Mouse (Mus musculus): ENCODE measurements around the gene Slc23a2.

The Slc23a2 gene

GRCm38 (mm10) chr2:132047364-132047763, 97.5 kb downstream of the Slc23a2 start:
- DNase-seq (ENCODE audit: low read depth): no peak

GRCm38 (mm10) chr2:132046659-132047058, 98.2 kb downstream of the Slc23a2 start:
- DNase-seq (ENCODE audit: low read depth): no peak

- no peak for DNase-seq (ENCODE audit: low read depth)
These were observed 100.3 kb downstream of the Slc23a2 start for GRCm38 (mm10) chr2:132044320-132045274.

- peak; percentile 93 for DNase-seq (ENCODE audit: low read depth)
These were observed 101.7 kb downstream of the Slc23a2 start for GRCm38 (mm10) chr2:132043101-132043621.

DNA sequence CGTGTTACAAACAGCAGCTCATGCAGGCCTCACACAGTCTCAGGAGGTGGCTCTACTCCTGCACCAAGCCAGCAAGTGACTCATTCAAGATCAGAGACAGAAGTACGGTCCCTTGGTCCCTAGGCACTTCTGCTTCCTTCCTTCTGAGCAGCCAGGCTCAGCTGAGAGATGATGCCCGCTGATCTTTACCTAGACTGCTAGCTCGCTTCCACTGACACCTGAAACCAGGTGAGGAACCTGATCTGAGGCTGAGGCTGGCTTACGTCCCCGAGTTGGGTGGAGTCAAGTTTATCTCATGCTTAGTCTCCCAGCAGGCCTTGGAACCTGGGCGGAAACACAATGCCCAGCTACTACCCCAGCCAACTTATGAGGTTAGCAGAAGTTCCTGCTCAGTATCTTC, 105.0 kb downstream of the Slc23a2 start:
- no peak for DNase-seq (ENCODE audit: low read depth)

- DNase-seq (ENCODE audit: low read depth): no peak
These were observed 108.6 kb downstream of the Slc23a2 start for GRCm38 (mm10) chr2:132036326-132036725.

- no peak for DNase-seq (ENCODE audit: low read depth)
These were observed 109.5 kb downstream of the Slc23a2 start for GRCm38 (mm10) chr2:132035470-132035835.

- DNase-seq (ENCODE audit: low read depth): no peak
These were observed 110.1 kb downstream of the Slc23a2 start for GRCm38 (mm10) chr2:132034590-132035469.

DNA sequence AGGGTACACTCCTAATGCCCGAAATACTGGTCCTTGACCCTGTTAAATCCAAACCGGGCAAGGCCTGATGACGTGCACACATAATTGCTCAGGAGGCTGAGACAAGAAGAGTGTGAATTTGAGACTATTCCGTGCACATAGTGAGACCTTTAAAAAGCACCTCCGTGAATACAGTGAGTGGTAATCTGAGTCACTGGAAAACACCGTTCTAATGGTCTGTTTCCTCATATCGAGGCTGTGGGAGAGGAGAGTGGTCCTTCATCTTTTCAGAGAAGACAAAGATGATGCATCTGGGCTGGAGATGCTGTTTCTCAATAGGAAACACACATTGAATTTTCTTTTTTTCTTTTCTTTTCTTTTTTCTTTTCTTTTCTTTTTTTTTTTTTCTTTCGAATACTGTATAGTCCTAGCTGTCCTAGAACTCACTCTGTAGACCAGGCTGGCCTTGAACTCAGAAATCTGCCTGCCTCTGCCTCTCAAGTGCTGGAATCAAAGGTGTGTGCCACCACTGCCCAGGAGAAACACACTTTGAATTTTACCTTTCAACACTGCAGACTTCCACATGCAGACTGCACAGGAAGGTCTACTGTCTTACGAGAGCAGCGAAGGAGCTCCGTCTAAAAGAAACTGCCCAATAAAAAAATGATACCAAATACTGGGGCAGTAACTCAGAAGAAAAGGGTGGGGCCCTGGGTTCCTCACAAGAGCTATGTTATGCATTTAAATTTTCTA, 113.4 kb downstream of the Slc23a2 start:
- DNase-seq (ENCODE audit: low read depth): no peak

GRCm38 (mm10) chr2:132030418-132031363, 114.2 kb downstream of the Slc23a2 start:
- peak; percentile 61 for DNase-seq (ENCODE audit: low read depth)

DNA sequence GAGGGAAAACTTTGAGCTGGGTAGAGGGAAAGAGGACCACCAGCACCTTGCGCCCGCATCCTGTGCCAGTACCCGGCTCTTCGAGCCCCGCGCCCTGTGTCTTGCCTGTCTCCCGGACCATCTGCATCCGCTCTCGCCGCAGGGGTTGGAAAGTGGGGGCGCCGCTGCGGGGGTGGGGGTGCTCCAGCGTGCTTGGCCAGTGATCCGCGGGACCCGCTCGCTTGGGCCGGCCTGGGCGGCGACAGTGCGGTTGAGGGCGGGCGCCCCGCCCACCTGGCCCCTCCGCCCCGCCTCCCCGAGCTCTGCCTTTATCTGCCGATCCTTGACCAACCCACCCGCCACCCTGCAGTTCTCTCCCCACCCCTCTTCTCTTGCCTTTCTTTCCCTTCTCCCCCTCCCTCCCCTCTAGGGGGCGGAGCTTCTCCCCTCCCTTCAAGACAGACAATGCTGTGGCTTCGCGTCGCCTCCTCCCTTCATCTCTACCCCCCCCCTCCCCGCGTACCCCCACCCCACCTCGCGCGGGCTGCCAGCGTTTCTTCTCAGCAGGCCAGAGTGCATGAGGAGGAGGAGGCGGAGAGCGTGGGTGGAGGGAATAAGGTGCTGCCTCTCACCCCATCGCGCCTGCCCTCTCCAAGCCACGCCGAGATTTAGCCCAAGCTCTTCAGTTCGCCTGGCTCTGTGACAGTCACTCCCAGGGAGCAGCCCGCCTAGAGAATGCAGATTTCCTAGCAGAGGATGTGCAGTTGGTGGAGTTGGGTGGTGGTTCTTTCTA, 115.1 kb downstream of the Slc23a2 start, which contains the start of gene Rassf2:
TSS of gene Rassf2 (minus strand) at position 613 of the 772 bp plus-strand sequence.
- peak; percentile 96 for DNase-seq (ENCODE audit: low read depth)

- peak; percentile 38 for DNase-seq (ENCODE audit: low read depth)
These were observed 115.9 kb downstream of the Slc23a2 start for GRCm38 (mm10) chr2:132028894-132029605.

DNA sequence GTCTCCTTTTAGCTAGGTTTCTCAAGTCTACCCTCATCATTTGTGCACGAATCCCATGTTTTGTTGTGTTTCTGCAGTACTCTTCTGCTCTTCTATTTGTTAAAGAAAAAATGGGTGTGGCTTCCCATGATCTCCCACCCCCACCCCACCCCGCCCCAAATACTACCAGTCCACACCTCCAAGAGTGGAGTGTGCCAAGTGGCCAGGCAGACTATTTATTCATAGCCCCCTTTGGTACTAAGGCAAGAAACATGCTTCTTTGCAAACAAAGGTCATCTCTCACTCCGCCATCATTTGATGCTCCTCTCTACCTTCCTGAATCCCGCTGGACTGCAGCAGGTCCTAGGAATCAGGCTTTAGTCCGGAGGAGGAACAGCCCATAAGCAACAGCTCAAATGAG, 116.8 kb downstream of the Slc23a2 start:
- DNase-seq (ENCODE audit: low read depth): peak; percentile 52

- peak; percentile 55 for DNase-seq (ENCODE audit: low read depth)
These were observed 117.5 kb downstream of the Slc23a2 start for GRCm38 (mm10) chr2:132027366-132027765.

DNA sequence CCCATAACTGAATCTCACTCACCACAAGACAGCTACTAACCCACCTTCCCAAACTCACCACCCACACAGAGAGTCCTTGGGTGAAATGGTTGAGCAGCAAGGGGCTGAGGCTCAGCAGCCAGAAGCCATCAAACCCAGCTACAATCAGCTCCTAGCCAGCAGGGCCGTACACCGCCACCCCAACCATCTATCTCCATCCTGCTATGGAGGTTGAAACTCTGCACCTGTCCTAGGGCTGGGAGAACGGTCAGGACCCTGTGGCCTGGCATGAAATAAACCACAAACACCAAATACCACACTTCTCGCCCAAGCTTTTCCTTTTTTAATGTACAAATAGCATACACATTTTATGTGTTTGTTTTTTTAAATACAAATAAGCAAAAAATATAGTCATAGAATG, 120.9 kb downstream of the Slc23a2 start:
- no peak for DNase-seq (ENCODE audit: low read depth)

- DNase-seq (ENCODE audit: low read depth): no peak
These were observed 122.3 kb downstream of the Slc23a2 start for GRCm38 (mm10) chr2:132022621-132023020.

GRCm38 (mm10) chr2:132021616-132022015, 123.3 kb downstream of the Slc23a2 start:
- no peak for DNase-seq (ENCODE audit: low read depth)

GRCm38 (mm10) chr2:132020991-132021541, 123.8 kb downstream of the Slc23a2 start:
- no peak for DNase-seq (ENCODE audit: low read depth)

GRCm38 (mm10) chr2:132020420-132020819, 124.5 kb downstream of the Slc23a2 start:
- no peak for DNase-seq (ENCODE audit: low read depth)
